In the genomic region with DNA sequence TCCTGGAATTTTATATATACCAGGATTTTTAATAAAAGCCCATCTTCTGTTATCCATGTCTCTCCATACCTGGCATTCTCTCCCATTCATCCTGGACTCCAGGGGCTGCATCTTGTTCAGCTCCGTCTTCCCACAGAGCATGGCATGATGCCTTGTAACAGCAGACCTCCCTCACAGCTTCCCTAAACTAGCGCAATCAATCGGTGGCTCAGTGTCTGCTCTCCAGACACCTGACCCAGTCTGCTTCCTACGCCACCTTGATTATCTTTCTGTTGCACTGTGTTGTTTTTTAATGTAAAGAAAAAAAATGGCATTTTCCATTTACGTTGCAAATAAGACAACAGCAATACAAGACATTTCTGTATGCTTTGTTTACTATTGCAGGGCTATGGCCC, we compare ENCODE assay signal across 23 mouse cellular contexts. TPM values are rescaled to one million over a fixed set of nuclear protein-coding genes. Genes with fewer than 3 reads are reported as not detected.
DNase-seq lines count a peak whose midpoint lies in the region; ATAC-seq lines count a peak whose summit lies in the region.
"Had no signal": no experiment of that assay in that cellular context is flagged by ENCODE, and none has a peak within 500 bp of the region (broad histone marks: within the 10 kb centered on the region; RNA-seq: fewer than 3 reads in every experiment).

No protein-coding gene starts in this region.

- H3K9me3 ChIP-seq in midbrain, embryonic 11.5 days (ENCODE audit: control insufficient read depth, low read length) = no peaks in the 10 kb centered on the region
- H3K9me3 ChIP-seq in midbrain, embryonic 10.5 days (replicated peaks) = no peaks in the 10 kb centered on the region
- H3K9me3 ChIP-seq: forebrain, embryonic 10.5 days; forebrain, embryonic 13.5 days; heart, embryonic 15.5 days had no signal

- H3K9ac ChIP-seq in midbrain, embryonic 11.5 days (ENCODE audit: low read length) = no peak overlapping the region
- H3K9ac ChIP-seq: forebrain, embryonic 13.5 days; heart, embryonic 12.5 days; heart, embryonic 15.5 days; hindbrain, embryonic 14.5 days had no signal

- H3K4me3 ChIP-seq in midbrain, embryonic 11.5 days (ENCODE audit: low read depth, low read length) = no peak overlapping the region
- no peak overlapping the region for H3K4me3 ChIP-seq in midbrain, embryonic 10.5 days
- H3K4me3 ChIP-seq: forebrain, embryonic 10.5 days; forebrain, embryonic 13.5 days; heart, embryonic 12.5 days; heart, embryonic 15.5 days had no signal

- H3K4me1 ChIP-seq in midbrain, embryonic 11.5 days (ENCODE audit: control insufficient read depth, insufficient read depth, low read length) = no peaks in the 10 kb centered on the region
- peaks cover 4% of the 10 kb centered on the region; the same call in 1 of the 2 replicates for H3K4me1 ChIP-seq in midbrain, embryonic 10.5 days
- H3K4me1 ChIP-seq: forebrain, embryonic 10.5 days; forebrain, embryonic 13.5 days had no signal

- 84% methylated on average over 5 of the region's 5 CpGs for WGBS in midbrain, embryonic 11.5 days
- 85% methylated on average over 5 of the region's 5 CpGs for WGBS in midbrain, embryonic 10.5 days

- no peak for ATAC-seq in midbrain, embryonic 11.5 days (ENCODE audit: low FRiP score)
- ATAC-seq in megakaryocyte progenitor cell, adult 5-6 weeks (replicated peaks; ENCODE audit: poor library complexity) = peak; percentile 52
- ATAC-seq: forebrain, embryonic 13.5 days; forebrain, embryonic 16.5 days; hindbrain, postnatal 0 days; inflammation-experienced regulatory T-cells, adult 6 months; intestine, embryonic 16.5 days; Patski had no signal

- no peaks in the 10 kb centered on the region for H3K36me3 ChIP-seq in midbrain, embryonic 11.5 days (ENCODE audit: control insufficient read depth, insufficient read depth, low read length)
- no peaks in the 10 kb centered on the region for H3K36me3 ChIP-seq in midbrain, embryonic 10.5 days
- H3K36me3 ChIP-seq: forebrain, embryonic 10.5 days; heart, embryonic 12.5 days; heart, embryonic 15.5 days had no signal

- no peak overlapping the region for H3K4me2 ChIP-seq in midbrain, embryonic 11.5 days
- H3K4me2 ChIP-seq: forebrain, embryonic 13.5 days; heart, embryonic 12.5 days; heart, embryonic 15.5 days; hindbrain, embryonic 14.5 days had no signal

- no peaks in the 10 kb centered on the region for H3K27me3 ChIP-seq in midbrain, embryonic 11.5 days (ENCODE audit: control insufficient read depth, insufficient read depth, low read length)
- H3K27me3 ChIP-seq in midbrain, embryonic 10.5 days (ENCODE audit: low read depth, poor library complexity, severe bottlenecking) = no peaks in the 10 kb centered on the region
- H3K27me3 ChIP-seq: forebrain, embryonic 13.5 days; heart, embryonic 12.5 days; heart, embryonic 15.5 days; Patski had no signal

- H3K27ac ChIP-seq in midbrain, embryonic 11.5 days (ENCODE audit: low read depth, low read length) = no peak overlapping the region
- H3K27ac ChIP-seq in midbrain, embryonic 10.5 days (replicated peaks) = no peak overlapping the region
- H3K27ac ChIP-seq: forebrain, embryonic 10.5 days; forebrain, embryonic 13.5 days; heart, embryonic 15.5 days; hindbrain, embryonic 14.5 days; hindbrain, postnatal 0 days had no signal

- peak; percentile 17 for DNase-seq in midbrain, embryonic 11.5 days (ENCODE audit: low spot score, missing footprints)
- no peak for DNase-seq in midbrain, embryonic 10.5 days (ENCODE audit: low spot score)
- DNase-seq in brain, adult 2 months (ENCODE audit: low read depth, low spot score) = peak; percentile 20
- DNase-seq in adrenal gland, adult 18-20 months (ENCODE audit: low spot score in 2 of 2) = no peak
- DNase-seq in ovary, adult 18-20 months (ENCODE audit: low spot score) = no peak
- DNase-seq: cerebellum, adult 9-11 months; cerebellum, postnatal 36 days; gastrocnemius, postnatal 10 days; gastrocnemius, postnatal 36 days; heart, adult 18-20 months; heart, postnatal 14 days; heart, postnatal 4 days had no signal

RNA-seq across cellular contexts. Expression of gene Aplp2, which starts 32.3 kb away (rescaled TPM):
- polyA plus RNA-seq in midbrain, embryonic 11.5 days (2014; fragmentation: Nextera tagmentation; extraction: Ambion mirVana) = 233 and 256 TPM in 2 replicates
- polyA plus RNA-seq in midbrain, embryonic 10.5 days (2016; fragmentation: Nextera tagmentation; extraction: Ambion mirVana) = 226 and 239 TPM in 2 replicates
- total RNA-seq in megakaryocyte progenitor cell, adult 5-6 weeks (2015) = 31.2 and 54.0 TPM in 2 replicates
- total RNA-seq in megakaryocyte progenitor cell, adult 5-6 weeks (2017) = 36.9 and 71.1 TPM in 2 replicates
- 100 to 1,000 TPM; 676 to 807 TPM for total RNA-seq in adrenal gland, adult 18-20 months (2021)

RNA-seq across cellular contexts. Expression of gene Prdm10, which starts 36.4 kb away (rescaled TPM):
- 6.8 and 7.9 TPM in 2 replicates for polyA plus RNA-seq in midbrain, embryonic 11.5 days (2014; fragmentation: Nextera tagmentation; extraction: Ambion mirVana)
- 7.3 and 8.7 TPM in 2 replicates for polyA plus RNA-seq in midbrain, embryonic 10.5 days (2016; fragmentation: Nextera tagmentation; extraction: Ambion mirVana)
- total RNA-seq in megakaryocyte progenitor cell, adult 5-6 weeks (2015) = 8.9 and 11.7 TPM in 2 replicates
- total RNA-seq in megakaryocyte progenitor cell, adult 5-6 weeks (2017) = 9.2 and 10.6 TPM in 2 replicates
- total RNA-seq in adrenal gland, adult 18-20 months (2021) = 1 to 10 TPM; 7.5 to 9.2 TPM

Comparison
In these comparisons a context has a peak if more than half of its experiments do, and no peak if none do; other contexts are left out.
1. DNase-seq: peak in midbrain, embryonic 11.5 days (single experiment) and brain, adult 2 months (single experiment); none in midbrain, embryonic 10.5 days (single experiment), adrenal gland, adult 18-20 months (0 of 2) and ovary, adult 18-20 months (single experiment).
2. RNA of gene Aplp2, which starts 32.3 kb away (total RNA-seq): 676 to 807 TPM in adrenal gland, adult 18-20 months; 31.2 to 71.1 TPM in megakaryocyte progenitor cell, adult 5-6 weeks; every median in the first group is over 4 times any median in the second.